Mouse (Mus musculus): ENCODE measurements around the gene Prm2. TPM values are rescaled to one million over a fixed set of nuclear protein-coding genes. Genes with fewer than 3 reads are reported as not detected.

Prm2 gene
- polyA plus RNA-seq, 1 experiment from 2014 or later, result not detected

- no peak overlapping the region for H3K4me3 ChIP-seq (ENCODE audit: low read depth, low read length)
- no peak for DNase-seq
- WGBS, result 29% methylated on average over 4 of the region's 4 CpGs
These were observed 21.2 kb downstream of the Prm2 start for GRCm38 (mm10) chr16:10774726-10775125.

DNA sequence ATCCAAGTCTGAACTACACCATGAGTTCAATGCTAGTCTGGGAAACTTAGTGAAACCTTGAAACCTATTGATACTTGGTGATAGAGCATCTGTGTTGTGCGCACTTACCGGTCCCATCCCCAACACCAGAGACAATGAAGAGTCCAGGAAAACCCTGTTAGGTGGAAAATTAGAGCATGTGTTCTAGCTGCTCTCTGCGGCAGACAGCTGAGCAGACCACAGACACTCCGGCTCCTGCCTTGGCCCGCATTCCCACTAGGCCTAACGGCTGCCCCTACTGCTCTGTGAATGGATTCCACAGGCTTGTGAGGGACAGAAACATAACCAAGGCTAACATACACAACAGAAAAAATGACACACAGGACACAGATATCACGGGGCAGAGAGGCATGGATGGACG lies 22.4 kb downstream of the Prm2 start:
- Histone ChIP-seq H3K4me1 (ENCODE audit: insufficient read depth) (0 out of 2 replicates have a peak, but pooled peaks cover 3% of the 10 kb centered on the region), H3K27ac (ENCODE audit: low read depth) (no peak overlapping the region), H3K36me3 (ENCODE audit: insufficient read depth) (no peaks in the 10 kb centered on the region), H3K9ac (no peak overlapping the region), H3K4me3 (ENCODE audit: low read depth, low read length) (no peak overlapping the region), H3K9me3 (ENCODE audit: low read depth, low read length) (no peaks in the 10 kb centered on the region), H3K4me2 (no peak overlapping the region), H3K27me3 (ENCODE audit: insufficient read depth, low read length) (no peaks in the 10 kb centered on the region)
- WGBS, result 78% methylated on average over 8 of the region's 8 CpGs
- ATAC-seq (ENCODE audit: insufficient read depth) (no peak), DNase-seq (no peak)
- no peak for TF ChIP-seq CTCF (IDR thresholded peaks at IDR 0.05; ENCODE audit: low read depth)

More at GRCm38 (mm10) chr16:10774726-10775125, 21.2 kb downstream of the Prm2 start:
- Histone ChIP-seq H3K27me3 (ENCODE audit: insufficient read depth, low read length) (no peaks in the 10 kb centered on the region), H3K4me1 (ENCODE audit: insufficient read depth) (0 out of 2 replicates have a peak, but pooled peaks cover 3% of the 10 kb centered on the region), H3K9ac (no peak overlapping the region), H3K36me3 (ENCODE audit: insufficient read depth) (no peaks in the 10 kb centered on the region), H3K4me2 (no peak overlapping the region), H3K27ac (ENCODE audit: low read depth) (no peak overlapping the region), H3K9me3 (ENCODE audit: low read depth, low read length) (no peaks in the 10 kb centered on the region)
- no peak for TF ChIP-seq CTCF (IDR thresholded peaks at IDR 0.05; ENCODE audit: low read depth)
- no peak for ATAC-seq (ENCODE audit: insufficient read depth)

GRCm38 (mm10) chr16:10771769-10772510 lies 24.0 kb downstream of the Prm2 start:
- no peaks in the 10 kb centered on the region for H3K9me3 ChIP-seq (ENCODE audit: low read depth, low read length)
- no peaks in the 10 kb centered on the region for H3K27me3 ChIP-seq (ENCODE audit: insufficient read depth, low read length)
- H3K36me3 ChIP-seq (ENCODE audit: insufficient read depth), result no peaks in the 10 kb centered on the region
- DNase-seq, result no peak
- no peak for TF ChIP-seq CTCF (IDR thresholded peaks at IDR 0.05; ENCODE audit: low read depth)
- no peak overlapping the region for H3K4me3 ChIP-seq (ENCODE audit: low read depth, low read length)
- H3K9ac ChIP-seq, result no peak overlapping the region
- ATAC-seq (ENCODE audit: insufficient read depth), result no peak
- no peak overlapping the region for H3K27ac ChIP-seq (ENCODE audit: low read depth)
- no peaks in the 10 kb centered on the region for H3K4me1 ChIP-seq (ENCODE audit: insufficient read depth)
- 58% methylated on average over 19 of the region's 19 CpGs for WGBS
- no peak overlapping the region for H3K4me2 ChIP-seq

DNA sequence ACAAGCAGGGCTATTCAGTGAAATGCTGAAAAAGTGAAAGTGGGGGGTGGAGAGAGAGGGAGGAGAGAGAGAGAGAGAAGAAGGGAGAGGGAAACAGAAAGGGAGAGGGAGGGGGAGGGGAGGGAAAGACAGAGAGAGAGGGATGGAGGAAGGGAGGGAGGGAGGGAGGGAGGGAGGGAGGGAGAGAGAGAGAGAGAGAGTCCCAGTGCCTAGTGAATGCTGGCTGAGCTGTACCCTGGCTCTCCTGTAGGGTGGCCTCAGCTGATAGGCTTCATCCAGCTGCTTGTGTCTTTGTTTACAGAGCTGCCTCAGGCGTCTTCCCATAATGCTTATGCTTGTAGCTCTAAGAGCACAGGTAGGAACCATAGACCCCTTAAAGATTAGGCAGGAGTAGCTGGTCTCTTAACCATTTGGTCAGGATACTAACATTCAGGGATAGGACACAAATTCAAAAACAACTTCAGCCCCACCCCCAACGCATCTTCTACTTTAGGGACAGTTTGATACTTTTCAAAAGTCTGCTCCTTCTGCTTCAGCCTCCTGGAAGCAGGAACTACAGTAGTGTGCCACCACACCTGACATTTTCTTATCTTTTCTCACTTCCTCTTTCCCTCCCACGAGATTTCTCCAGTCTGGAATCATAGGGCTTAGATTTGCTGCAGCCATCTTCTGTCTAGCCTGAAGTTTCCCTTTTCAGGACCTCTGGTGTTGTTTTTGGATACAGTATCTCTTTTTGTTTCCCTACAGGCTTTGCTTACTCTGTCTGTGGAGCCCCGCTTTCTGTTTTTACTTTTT lies 25.2 kb downstream of the Prm2 start:
- WGBS, result 32% methylated on average over 4 of the region's 4 CpGs
- Histone ChIP-seq H3K27ac (ENCODE audit: low read depth) (no peak overlapping the region), H3K4me1 (ENCODE audit: insufficient read depth) (no peaks in the 10 kb centered on the region), H3K9me3 (ENCODE audit: low read depth, low read length) (no peaks in the 10 kb centered on the region), H3K36me3 (ENCODE audit: insufficient read depth) (no peaks in the 10 kb centered on the region), H3K4me3 (ENCODE audit: low read depth, low read length) (no peak overlapping the region), H3K4me2 (no peak overlapping the region), H3K27me3 (ENCODE audit: insufficient read depth, low read length) (no peaks in the 10 kb centered on the region), H3K9ac (no peak overlapping the region)
- DNase-seq, result no peak
- peak; percentile 33 for TF ChIP-seq CTCF (IDR thresholded peaks at IDR 0.05; ENCODE audit: low read depth)
- ATAC-seq (ENCODE audit: insufficient read depth), result peak; percentile 45; the same call in 1 of the 2 replicates

DNA sequence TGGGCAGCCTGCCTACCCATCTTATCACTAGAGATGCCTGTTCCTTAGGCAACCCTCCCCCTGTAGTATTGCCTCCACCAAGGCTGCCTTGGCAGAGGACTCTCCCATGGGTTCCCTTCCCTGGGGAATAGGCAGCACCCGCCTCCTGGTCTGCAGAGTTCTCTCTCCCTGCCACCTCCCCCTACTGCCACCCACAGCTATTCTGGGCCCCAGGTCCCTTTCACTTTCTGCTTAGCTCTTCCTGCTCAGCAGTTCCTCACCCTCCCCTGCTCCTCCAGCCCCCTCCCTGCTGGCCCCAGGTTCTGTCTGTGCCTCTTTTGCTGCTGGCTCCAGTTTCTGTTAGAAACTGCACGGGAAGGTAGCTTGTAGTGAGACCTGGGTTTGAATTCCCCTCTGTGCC lies 26.3 kb downstream of the Prm2 start:
- H3K4me1 ChIP-seq (ENCODE audit: insufficient read depth), result 0 out of 2 replicates have a peak, but pooled peaks cover 4% of the 10 kb centered on the region
- H3K4me2 ChIP-seq, result no peak overlapping the region
- H3K27ac ChIP-seq (ENCODE audit: low read depth), result no peak overlapping the region
- H3K27me3 ChIP-seq (ENCODE audit: insufficient read depth, low read length), result no peaks in the 10 kb centered on the region
- H3K9me3 ChIP-seq (ENCODE audit: low read depth, low read length), result no peaks in the 10 kb centered on the region
- H3K36me3 ChIP-seq (ENCODE audit: insufficient read depth), result no peaks in the 10 kb centered on the region
- TF ChIP-seq CTCF (IDR thresholded peaks at IDR 0.05; ENCODE audit: low read depth), result no peak
- ATAC-seq (ENCODE audit: insufficient read depth) (no peak), DNase-seq (no peak)
- no peak overlapping the region for H3K4me3 ChIP-seq (ENCODE audit: low read depth, low read length)
- H3K9ac ChIP-seq, result no peak overlapping the region
- 47% methylated on average over 2 of the region's 2 CpGs for WGBS

DNA sequence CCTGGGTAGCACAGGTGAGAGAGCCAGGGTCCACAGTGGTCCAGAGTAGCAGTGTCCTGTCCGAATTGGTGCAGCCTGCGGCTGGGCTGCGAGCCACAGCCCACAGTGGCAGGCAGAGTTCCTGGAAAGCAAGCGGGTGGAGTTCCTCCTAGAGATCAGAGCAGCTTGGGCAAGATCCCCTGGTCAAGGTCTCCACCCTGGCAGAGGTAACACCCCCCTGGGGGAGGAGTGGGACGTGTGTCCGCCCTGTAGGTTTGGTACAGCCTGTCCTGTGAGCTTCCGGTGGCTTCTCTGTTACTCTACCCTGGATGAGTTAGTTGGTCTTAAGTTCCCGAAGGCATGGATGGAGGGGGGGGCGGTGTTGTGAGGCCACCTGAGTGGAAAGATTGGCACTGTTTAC lies 27.1 kb downstream of the Prm2 start:
- DNase-seq, result no peak
- no peak overlapping the region for H3K4me3 ChIP-seq (ENCODE audit: low read depth, low read length)
- no peak overlapping the region for H3K9ac ChIP-seq
- H3K4me2 ChIP-seq, result no peak overlapping the region
- no peak overlapping the region for H3K27ac ChIP-seq (ENCODE audit: low read depth)
- H3K4me1 ChIP-seq (ENCODE audit: insufficient read depth), result peaks cover 7% of the 10 kb centered on the region; the same call in 1 of the 2 replicates
- no peak for ATAC-seq (ENCODE audit: insufficient read depth)
- no peaks in the 10 kb centered on the region for H3K36me3 ChIP-seq (ENCODE audit: insufficient read depth)
- 50% methylated on average over 9 of the region's 9 CpGs for WGBS
- H3K27me3 ChIP-seq (ENCODE audit: insufficient read depth, low read length), result no peaks in the 10 kb centered on the region
- no peak for TF ChIP-seq CTCF (IDR thresholded peaks at IDR 0.05; ENCODE audit: low read depth)
- no peaks in the 10 kb centered on the region for H3K9me3 ChIP-seq (ENCODE audit: low read depth, low read length)

- Histone ChIP-seq H3K4me2 (no peak overlapping the region), H3K27me3 (ENCODE audit: insufficient read depth, low read length) (no peaks in the 10 kb centered on the region), H3K9ac (no peak overlapping the region), H3K36me3 (ENCODE audit: insufficient read depth) (no peaks in the 10 kb centered on the region), H3K4me3 (ENCODE audit: low read depth, low read length) (no peak overlapping the region), H3K27ac (ENCODE audit: low read depth) (no peak overlapping the region), H3K4me1 (ENCODE audit: insufficient read depth) (peaks cover 9% of the 10 kb centered on the region; the same call in 1 of the 2 replicates), H3K9me3 (ENCODE audit: low read depth, low read length) (no peaks in the 10 kb centered on the region)
- WGBS, result 47% methylated on average over 4 of the region's 4 CpGs
- peak; percentile 91 for DNase-seq
- ATAC-seq (ENCODE audit: insufficient read depth), result no peak
- peak; percentile 93 for TF ChIP-seq CTCF (IDR thresholded peaks at IDR 0.05; ENCODE audit: low read depth)
These were observed 28.8 kb downstream of the Prm2 start for GRCm38 (mm10) chr16:10767158-10767557.
